Mouse (Mus musculus): ENCODE data around the gene Ptprm.

Ptprm gene

GRCm38 (mm10) chr17:67089611-67090010 lies 264.6 kb downstream of the Ptprm start:
- DNase-seq (ENCODE audit: low read depth, low spot score) = no peak
- Histone ChIP-seq H3K27me3 (ENCODE audit: control insufficient read depth, insufficient read depth, low read length, poor library complexity, severe bottlenecking) (no peaks in the 10 kb centered on the region), H3K36me3 (ENCODE audit: control insufficient read depth, insufficient read depth, low read length, poor library complexity, severe bottlenecking) (no peaks in the 10 kb centered on the region)

GRCm38 (mm10) chr17:67087585-67087984 lies 266.7 kb downstream of the Ptprm start:
- H3K36me3 ChIP-seq (ENCODE audit: control insufficient read depth, insufficient read depth, low read length, poor library complexity, severe bottlenecking) = no peaks in the 10 kb centered on the region
- DNase-seq (ENCODE audit: low read depth, low spot score) = no peak
- no peaks in the 10 kb centered on the region for H3K27me3 ChIP-seq (ENCODE audit: control insufficient read depth, insufficient read depth, low read length, poor library complexity, severe bottlenecking)

GRCm38 (mm10) chr17:67086811-67087210 lies 267.4 kb downstream of the Ptprm start:
- H3K36me3 ChIP-seq (ENCODE audit: control insufficient read depth, insufficient read depth, low read length, poor library complexity, severe bottlenecking) = no peaks in the 10 kb centered on the region
- DNase-seq (ENCODE audit: low read depth, low spot score) = no peak
- no peaks in the 10 kb centered on the region for H3K27me3 ChIP-seq (ENCODE audit: control insufficient read depth, insufficient read depth, low read length, poor library complexity, severe bottlenecking)

- no peak for DNase-seq (ENCODE audit: low read depth, low spot score)
- no peaks in the 10 kb centered on the region for H3K27me3 ChIP-seq (ENCODE audit: control insufficient read depth, insufficient read depth, low read length, poor library complexity, severe bottlenecking)
- no peaks in the 10 kb centered on the region for H3K36me3 ChIP-seq (ENCODE audit: control insufficient read depth, insufficient read depth, low read length, poor library complexity, severe bottlenecking)
Observed at GRCm38 (mm10) chr17:67084501-67084900, 269.8 kb downstream of the Ptprm start.

GRCm38 (mm10) chr17:67084093-67084492 lies 270.2 kb downstream of the Ptprm start:
- no peaks in the 10 kb centered on the region for H3K27me3 ChIP-seq (ENCODE audit: control insufficient read depth, insufficient read depth, low read length, poor library complexity, severe bottlenecking)
- no peak for DNase-seq (ENCODE audit: low read depth, low spot score)
- no peaks in the 10 kb centered on the region for H3K36me3 ChIP-seq (ENCODE audit: control insufficient read depth, insufficient read depth, low read length, poor library complexity, severe bottlenecking)

- DNase-seq (ENCODE audit: low read depth, low spot score) = no peak
- H3K27me3 ChIP-seq (ENCODE audit: control insufficient read depth, insufficient read depth, low read length, poor library complexity, severe bottlenecking) = no peaks in the 10 kb centered on the region
- H3K36me3 ChIP-seq (ENCODE audit: control insufficient read depth, insufficient read depth, low read length, poor library complexity, severe bottlenecking) = no peaks in the 10 kb centered on the region
Observed at GRCm38 (mm10) chr17:67079570-67079969, 274.7 kb downstream of the Ptprm start.

- no peaks in the 10 kb centered on the region for H3K27me3 ChIP-seq (ENCODE audit: control insufficient read depth, insufficient read depth, low read length, poor library complexity, severe bottlenecking)
- no peak for DNase-seq (ENCODE audit: low read depth, low spot score)
- no peaks in the 10 kb centered on the region for H3K36me3 ChIP-seq (ENCODE audit: control insufficient read depth, insufficient read depth, low read length, poor library complexity, severe bottlenecking)
Observed at GRCm38 (mm10) chr17:67073580-67073979, 280.7 kb downstream of the Ptprm start.

GRCm38 (mm10) chr17:67073139-67073538 lies 281.1 kb downstream of the Ptprm start:
- DNase-seq (ENCODE audit: low read depth, low spot score) = no peak
- Histone ChIP-seq H3K36me3 (ENCODE audit: control insufficient read depth, insufficient read depth, low read length, poor library complexity, severe bottlenecking) (no peaks in the 10 kb centered on the region), H3K27me3 (ENCODE audit: control insufficient read depth, insufficient read depth, low read length, poor library complexity, severe bottlenecking) (no peaks in the 10 kb centered on the region)

GRCm38 (mm10) chr17:67071231-67072009 lies 282.8 kb downstream of the Ptprm start:
- no peaks in the 10 kb centered on the region for H3K27me3 ChIP-seq (ENCODE audit: control insufficient read depth, insufficient read depth, low read length, poor library complexity, severe bottlenecking)
- DNase-seq (ENCODE audit: low read depth, low spot score) = no peak

GRCm38 (mm10) chr17:67063611-67064010 lies 290.6 kb downstream of the Ptprm start:
- no peak for DNase-seq (ENCODE audit: low read depth, low spot score)
- Histone ChIP-seq H3K36me3 (ENCODE audit: control insufficient read depth, insufficient read depth, low read length, poor library complexity, severe bottlenecking) (no peaks in the 10 kb centered on the region), H3K27me3 (ENCODE audit: control insufficient read depth, insufficient read depth, low read length, poor library complexity, severe bottlenecking) (no peaks in the 10 kb centered on the region; the same call in 1 of the 2 replicates)

More at GRCm38 (mm10) chr17:67071231-67072009, 282.8 kb downstream of the Ptprm start:
- H3K36me3 ChIP-seq (ENCODE audit: control insufficient read depth, insufficient read depth, low read length, poor library complexity, severe bottlenecking) = no peaks in the 10 kb centered on the region

GRCm38 (mm10) chr17:67055681-67056080 lies 298.6 kb downstream of the Ptprm start:
- no peak for DNase-seq (ENCODE audit: low read depth, low spot score)
- Histone ChIP-seq H3K27me3 (ENCODE audit: control insufficient read depth, insufficient read depth, low read length, poor library complexity, severe bottlenecking) (no peaks in the 10 kb centered on the region), H3K36me3 (ENCODE audit: control insufficient read depth, insufficient read depth, low read length, poor library complexity, severe bottlenecking) (no peaks in the 10 kb centered on the region)

- no peak for DNase-seq (ENCODE audit: low read depth, low spot score)
- no peaks in the 10 kb centered on the region for H3K36me3 ChIP-seq (ENCODE audit: control insufficient read depth, insufficient read depth, low read length, poor library complexity, severe bottlenecking)
- no peaks in the 10 kb centered on the region for H3K27me3 ChIP-seq (ENCODE audit: control insufficient read depth, insufficient read depth, low read length, poor library complexity, severe bottlenecking)
Observed at GRCm38 (mm10) chr17:67054202-67054601, 300.1 kb downstream of the Ptprm start.

- Histone ChIP-seq H3K27me3 (ENCODE audit: control insufficient read depth, insufficient read depth, low read length, poor library complexity, severe bottlenecking) (no peaks in the 10 kb centered on the region), H3K36me3 (ENCODE audit: control insufficient read depth, insufficient read depth, low read length, poor library complexity, severe bottlenecking) (no peaks in the 10 kb centered on the region)
- DNase-seq (ENCODE audit: low read depth, low spot score) = no peak
Observed at GRCm38 (mm10) chr17:67052624-67053314, 301.5 kb downstream of the Ptprm start.

GRCm38 (mm10) chr17:67047697-67048096 lies 306.6 kb downstream of the Ptprm start:
- no peak for DNase-seq (ENCODE audit: low read depth, low spot score)
- H3K27me3 ChIP-seq (ENCODE audit: control insufficient read depth, insufficient read depth, low read length, poor library complexity, severe bottlenecking) = no peaks in the 10 kb centered on the region
- H3K36me3 ChIP-seq (ENCODE audit: control insufficient read depth, insufficient read depth, low read length, poor library complexity, severe bottlenecking) = no peaks in the 10 kb centered on the region

- no peak for DNase-seq (ENCODE audit: low read depth, low spot score)
- Histone ChIP-seq H3K36me3 (ENCODE audit: control insufficient read depth, insufficient read depth, low read length, poor library complexity, severe bottlenecking) (no peaks in the 10 kb centered on the region), H3K27me3 (ENCODE audit: control insufficient read depth, insufficient read depth, low read length, poor library complexity, severe bottlenecking) (no peaks in the 10 kb centered on the region)
Observed at GRCm38 (mm10) chr17:67038558-67038957, 315.7 kb downstream of the Ptprm start.

All from splenic B cell, adult 2 months (primary cell).